Mouse (Mus musculus) limb, embryonic 13.5 days (tissue): ENCODE results near the gene Ccdc60. TPM values are rescaled to one million over a fixed set of nuclear protein-coding genes. Genes with fewer than 3 reads are reported as not detected.
"Not testable (repeated sequence)": the region's sequence is repeated elsewhere in the genome, so short reads cannot be mapped to it uniquely, and the experiment has no call there.

Experiments
- ATAC-seq: fragments of 200-750 bp; cut with Nextera tagmentation; 2 replicates; pipeline ENCODE4 v1.8.0; 2017; ENCODE audit warnings: low read depth, moderate number of reproducible peaks, moderate TSS enrichment; ENCODE audit not compliant: low FRiP score
- H3K27ac ChIP-seq: fragments of 300-500 bp; sonication (generic); 2 replicates; pipeline ENCODE4 v1.5.1; 2015; ENCODE audit warnings: inconsistent platforms, mild to moderate bottlenecking, moderate library complexity
- H3K27me3 ChIP-seq: fragments of 300-500 bp; sonication (generic); 2 replicates; pipeline ENCODE4 v1.6.1; 2015; ENCODE audit warnings: mild to moderate bottlenecking, inconsistent platforms
- H3K36me3 ChIP-seq: fragments of 300-500 bp; sonication (generic); 2 replicates; pipeline ENCODE4 v1.6.1; 2015; ENCODE audit warnings: inconsistent platforms, mild to moderate bottlenecking, moderate library complexity
- H3K4me1 ChIP-seq: fragments of 300-500 bp; sonication (generic); 2 replicates; pipeline ENCODE4 v1.6.1; 2015; ENCODE audit warnings: inconsistent platforms
- H3K4me2 ChIP-seq: fragments of 300-500 bp; sonication (generic); replicated peaks from 2 replicates; pipeline ENCODE4 v1.6.1; 2015; ENCODE audit warnings: inconsistent platforms, mild to moderate bottlenecking, moderate library complexity
- H3K4me3 ChIP-seq: fragments of 300-500 bp; sonication (generic); 2 replicates; pipeline ENCODE4 v1.5.1; 2015; ENCODE audit warnings: moderate library complexity, mild to moderate bottlenecking, inconsistent platforms
- H3K9ac ChIP-seq: fragments of 300-500 bp; sonication (generic); 2 replicates; pipeline ENCODE4 v1.6.1; 2015; ENCODE audit warnings: mild to moderate bottlenecking, inconsistent platforms
- H3K9me3 ChIP-seq: fragments of 300-500 bp; sonication (generic); 2 replicates; pipeline ENCODE4 v1.6.1; 2016; ENCODE audit warnings: inconsistent platforms
- WGBS: fragments of 180-500 bp; shearing (Covaris S2); methylation state at CpG from one replicate; pipeline ENCODE4 v1.1.7; 2015; 5-methylcytosine and 5-hydroxymethylcytosine counted together
- polyA plus RNA-seq: library from polyadenylated mRNA; unstranded; fragments of >200 nt; fragmentation: Nextera tagmentation; extraction: Ambion mirVana; gene quantifications from 2 replicates; pipeline ENCODE4 v1.2.1, GENCODE M21; 2015

Ccdc60 gene
- polyA plus RNA-seq, 1 experiment from 2014 or later = 1.4 TPM

DNA sequence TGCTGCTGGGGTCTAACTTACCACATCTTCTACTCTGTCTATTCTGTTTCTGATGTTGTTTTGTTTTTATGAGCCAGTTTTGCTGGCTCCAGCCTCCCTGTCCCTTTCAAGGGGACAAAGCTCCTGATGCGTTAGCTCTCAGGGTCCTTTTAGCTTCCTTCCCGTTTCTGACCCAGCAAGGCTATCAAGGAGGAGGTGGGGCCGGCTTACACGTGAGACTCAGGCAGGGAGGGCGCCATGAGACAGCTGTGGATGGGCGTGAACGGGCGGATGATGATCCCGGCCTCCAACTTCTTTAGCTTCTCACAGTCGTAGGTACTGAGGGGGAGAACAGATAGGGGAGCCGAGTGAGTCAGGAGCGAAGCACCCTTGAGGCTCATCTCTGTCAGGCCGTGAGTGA, 108.2 kb downstream of the Ccdc60 start:
- WGBS = 21% methylated on average over 13 of the region's 13 CpGs
- Histone ChIP-seq H3K4me3 (no peak overlapping the region), H3K27me3 (no peaks in the 10 kb centered on the region), H3K4me2 (peak overlapping the region; percentile 21; the same call in 1 of the 2 replicates), H3K4me1 (no peaks in the 10 kb centered on the region), H3K27ac (no peak overlapping the region), H3K9ac (no peak overlapping the region), H3K36me3 (no peaks in the 10 kb centered on the region), H3K9me3 (no peaks in the 10 kb centered on the region)
- no peak for ATAC-seq

DNA sequence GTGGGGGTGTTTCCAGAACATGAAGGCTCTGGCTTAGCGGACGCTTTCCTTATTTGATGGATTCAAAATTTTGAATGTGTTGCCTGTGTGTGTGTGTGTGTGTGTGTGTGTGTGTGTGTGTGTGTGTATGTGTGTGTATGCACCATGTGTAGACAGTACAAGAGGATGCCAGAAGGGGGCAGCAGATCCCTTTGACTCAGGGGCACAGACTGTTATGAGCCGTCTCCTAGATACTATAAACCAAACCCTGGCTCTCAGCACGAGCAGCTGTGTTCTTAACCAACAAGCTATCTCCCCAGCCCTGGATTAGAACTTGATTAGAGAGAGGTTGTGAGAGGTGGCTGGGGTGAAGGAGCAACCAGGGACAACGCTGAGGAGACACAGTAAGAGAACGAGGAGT, 117.1 kb downstream of the Ccdc60 start:
- no peak overlapping the region for H3K4me2 ChIP-seq
- H3K36me3 ChIP-seq = no peaks in the 10 kb centered on the region
- no peaks in the 10 kb centered on the region for H3K27me3 ChIP-seq
- ATAC-seq = no peak
- whole genome bisulfite sequencing = 92% methylated on average over 6 of the region's 6 CpGs
- no peak overlapping the region for H3K9ac ChIP-seq
- no peaks in the 10 kb centered on the region for H3K9me3 ChIP-seq
- H3K27ac ChIP-seq = no peak overlapping the region
- no peaks in the 10 kb centered on the region for H3K4me1 ChIP-seq
- H3K4me3 ChIP-seq = no peak overlapping the region

DNA sequence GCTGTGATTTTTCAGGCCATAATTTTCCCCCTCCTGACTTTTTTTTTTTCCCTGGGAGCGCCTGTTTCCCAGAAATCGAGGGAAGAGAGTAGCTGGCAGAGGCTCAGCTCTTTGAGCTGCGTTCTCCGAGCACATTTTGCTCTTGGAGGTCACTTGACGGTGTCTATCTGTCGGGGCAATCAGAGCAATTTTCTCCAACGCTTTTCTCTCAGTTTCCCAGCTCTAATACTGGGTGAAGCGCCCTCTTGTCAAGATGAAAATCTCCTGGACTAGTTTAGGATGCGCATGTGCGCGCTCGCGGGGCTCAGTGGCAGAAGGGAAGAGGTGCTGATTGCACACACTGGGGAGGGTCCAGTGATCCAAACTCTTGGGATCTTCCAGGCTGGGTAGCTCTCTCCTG, 121.8 kb downstream of the Ccdc60 start:
- Histone ChIP-seq H3K27me3 (no peaks in the 10 kb centered on the region), H3K9me3 (no peaks in the 10 kb centered on the region), H3K4me3 (no peak overlapping the region), H3K9ac (no peak overlapping the region), H3K27ac (no peak overlapping the region), H3K4me2 (no peak overlapping the region), H3K36me3 (no peaks in the 10 kb centered on the region), H3K4me1 (no peaks in the 10 kb centered on the region)
- no peak for ATAC-seq
- WGBS = 75% methylated on average over 13 of the region's 13 CpGs

DNA sequence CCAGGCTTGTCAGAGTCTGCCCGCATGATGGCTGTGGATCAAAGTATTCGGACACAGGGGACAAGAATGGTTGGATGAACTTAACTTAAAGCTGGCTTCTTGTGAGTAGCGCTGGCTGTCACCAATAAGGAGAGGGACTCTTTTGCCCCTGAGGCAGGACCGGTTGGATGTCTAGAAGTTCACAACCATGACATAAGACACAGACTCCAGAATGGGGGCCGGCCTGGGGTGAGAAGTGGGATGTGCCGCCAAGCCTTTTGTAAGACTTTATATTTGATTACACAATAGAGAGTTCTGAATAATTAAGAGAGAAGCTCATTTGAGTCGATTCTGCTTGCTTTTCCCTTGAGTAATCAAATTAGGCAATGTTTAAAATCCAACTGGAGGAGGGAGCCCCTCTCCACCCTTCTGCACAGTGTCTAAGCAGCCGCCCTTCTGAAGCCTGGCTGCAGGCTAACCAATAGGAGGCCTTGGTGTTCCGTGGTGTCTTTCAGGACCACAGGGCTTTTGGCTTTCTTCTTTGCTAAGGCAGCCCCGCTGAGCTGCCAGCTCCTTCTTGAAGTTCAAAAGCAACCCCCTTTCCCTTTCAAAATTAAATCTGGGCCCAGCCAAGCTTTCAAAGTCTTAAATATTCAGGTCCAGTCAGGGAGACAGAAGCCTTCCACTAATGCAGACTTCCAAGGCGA, 123.4 kb downstream of the Ccdc60 start:
- Histone ChIP-seq H3K9ac (no peak overlapping the region), H3K27me3 (no peaks in the 10 kb centered on the region), H3K4me1 (no peaks in the 10 kb centered on the region), H3K36me3 (no peaks in the 10 kb centered on the region), H3K27ac (no peak overlapping the region), H3K4me2 (no peak overlapping the region), H3K4me3 (no peak overlapping the region), H3K9me3 (no peaks in the 10 kb centered on the region)
- no peak for ATAC-seq
- WGBS = 69% methylated on average over 11 of the region's 11 CpGs

DNA sequence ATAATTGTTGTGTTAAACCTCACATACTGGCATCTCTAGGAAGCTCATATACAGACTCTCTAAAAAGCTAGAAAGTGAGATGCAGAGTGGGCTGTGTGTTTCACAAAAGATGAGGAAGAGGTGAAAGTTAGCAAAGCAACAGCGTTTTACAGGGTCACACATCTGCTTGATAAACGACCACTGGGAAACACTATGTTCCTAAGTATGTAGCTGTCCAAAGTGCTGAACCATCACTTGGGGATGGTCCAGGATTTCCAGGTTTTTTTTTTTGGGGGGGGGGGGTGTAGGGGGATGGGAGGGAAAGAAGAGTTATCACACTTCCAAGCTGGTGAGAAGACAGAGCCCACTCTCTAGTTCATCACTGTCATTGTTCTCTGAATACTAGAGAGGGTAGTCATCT, 134.0 kb downstream of the Ccdc60 start:
- H3K27ac ChIP-seq = no peak overlapping the region
- no peaks in the 10 kb centered on the region for H3K9me3 ChIP-seq
- 18% methylated on average over 2 of the region's 2 CpGs for WGBS
- H3K9ac ChIP-seq = no peak overlapping the region
- no peaks in the 10 kb centered on the region for H3K27me3 ChIP-seq
- no peak overlapping the region for H3K4me2 ChIP-seq
- H3K4me1 ChIP-seq = no peaks in the 10 kb centered on the region
- no peak overlapping the region for H3K4me3 ChIP-seq
- H3K36me3 ChIP-seq = no peaks in the 10 kb centered on the region
- no peak for ATAC-seq

DNA sequence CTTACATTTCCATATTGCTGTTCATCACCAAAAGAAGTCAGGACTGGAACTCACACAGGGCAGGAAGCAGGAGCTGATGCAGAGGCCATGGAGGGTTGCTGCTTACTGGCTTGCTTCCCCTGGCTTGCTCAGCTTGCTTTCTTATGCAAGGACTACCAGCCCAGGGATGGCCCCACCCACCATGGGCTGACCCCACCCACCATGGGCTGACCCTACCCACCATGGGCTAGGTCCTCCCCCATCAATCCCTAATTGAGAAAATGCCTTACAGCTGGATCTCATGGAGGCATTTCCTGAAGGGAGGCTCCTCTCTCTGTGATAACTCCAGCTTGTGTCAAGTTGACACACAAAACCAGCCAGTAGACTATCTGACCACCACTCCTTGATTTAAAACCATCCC, 142.3 kb downstream of the Ccdc60 start:
- not testable (repeated sequence) for H3K27ac ChIP-seq, H3K9ac ChIP-seq, ATAC-seq, H3K4me3 ChIP-seq, H3K4me1 ChIP-seq, H3K9me3 ChIP-seq, H3K4me2 ChIP-seq, H3K36me3 ChIP-seq
- peaks cover 32% of the 10 kb centered on the region for H3K27me3 ChIP-seq

DNA sequence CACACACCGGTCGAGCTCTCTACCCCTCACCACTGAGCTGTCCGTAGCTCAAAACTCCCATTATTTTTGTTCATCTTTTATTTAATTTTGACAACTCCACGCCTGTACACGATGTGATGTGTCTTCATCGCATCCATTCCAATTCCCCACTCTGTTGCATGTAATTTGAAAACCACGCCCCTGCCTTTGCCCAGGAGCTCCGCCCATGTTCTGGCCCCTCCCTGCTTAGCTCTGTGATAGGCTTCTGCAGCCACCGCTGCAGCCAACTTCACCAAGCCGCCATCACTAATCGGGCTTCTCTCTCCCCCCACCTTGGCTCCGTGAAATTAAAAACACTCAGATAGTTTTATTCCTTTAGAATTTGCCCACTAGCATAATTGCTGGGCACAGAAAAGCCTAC, 144.1 kb downstream of the Ccdc60 start:
- no peak for ATAC-seq
- no peak overlapping the region for H3K4me3 ChIP-seq
- H3K4me2 ChIP-seq = no peak overlapping the region
- H3K27me3 ChIP-seq = peaks cover 32% of the 10 kb centered on the region
- H3K27ac ChIP-seq = no peak overlapping the region
- no peak overlapping the region for H3K9ac ChIP-seq
- H3K9me3 ChIP-seq = no peaks in the 10 kb centered on the region
- H3K4me1 ChIP-seq = no peaks in the 10 kb centered on the region
- 66% methylated on average over 12 of the region's 12 CpGs for WGBS
- H3K36me3 ChIP-seq = no peaks in the 10 kb centered on the region

DNA sequence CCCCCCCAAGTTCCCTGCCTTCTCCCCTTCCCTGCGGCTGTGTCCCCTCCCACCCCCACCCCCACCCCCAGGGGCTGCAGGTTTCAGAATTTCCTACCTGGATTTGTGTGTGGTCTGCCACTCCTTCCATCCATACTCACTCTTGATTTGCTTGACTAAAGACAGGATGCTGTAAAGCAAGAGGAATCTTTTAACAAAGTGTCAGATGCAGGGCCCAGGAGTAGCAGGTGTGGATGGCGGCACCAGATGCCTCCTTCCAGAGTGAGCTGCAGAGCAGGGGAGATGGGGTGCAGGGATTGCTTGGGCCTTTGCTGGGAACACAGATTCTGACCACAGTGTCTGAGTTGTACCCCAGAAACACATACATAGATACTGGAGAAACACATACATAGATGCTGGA, 148.1 kb downstream of the Ccdc60 start:
- H3K4me1 ChIP-seq = no peaks in the 10 kb centered on the region
- H3K4me2 ChIP-seq = no peak overlapping the region
- peaks cover 30% of the 10 kb centered on the region for H3K27me3 ChIP-seq
- H3K9me3 ChIP-seq = no peaks in the 10 kb centered on the region
- no peak overlapping the region for H3K27ac ChIP-seq
- H3K9ac ChIP-seq = no peak overlapping the region
- 25% methylated on average over 2 of the region's 2 CpGs for WGBS
- H3K36me3 ChIP-seq = no peaks in the 10 kb centered on the region
- no peak for ATAC-seq
- no peak overlapping the region for H3K4me3 ChIP-seq

DNA sequence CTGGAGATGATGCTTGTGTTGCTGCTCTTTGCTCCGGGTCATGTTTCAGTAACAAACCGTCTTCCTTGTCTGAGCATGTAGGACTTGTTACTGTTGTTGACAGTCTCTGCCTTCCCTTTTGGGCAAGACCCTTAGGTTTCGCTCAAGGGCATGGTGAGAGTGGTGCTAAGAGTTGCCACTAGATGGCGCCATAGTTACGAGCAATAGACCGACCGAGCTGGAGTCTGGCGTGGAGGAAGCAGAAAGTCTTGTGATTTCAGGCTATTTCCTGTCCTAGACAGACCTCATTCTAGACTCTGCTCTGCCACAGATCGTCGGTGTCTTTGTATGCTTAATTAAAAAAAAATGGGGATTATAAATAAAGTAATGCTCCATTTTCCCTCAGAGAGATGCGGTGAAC, 165.4 kb downstream of the Ccdc60 start:
- no peak overlapping the region for H3K9ac ChIP-seq
- no peaks in the 10 kb centered on the region for H3K36me3 ChIP-seq
- no peak overlapping the region for H3K4me2 ChIP-seq
- H3K27me3 ChIP-seq = no peaks in the 10 kb centered on the region
- H3K27ac ChIP-seq = no peak overlapping the region
- ATAC-seq = peak; percentile 61; the same call in 1 of the 2 replicates
- H3K4me1 ChIP-seq = no peaks in the 10 kb centered on the region
- H3K4me3 ChIP-seq = no peak overlapping the region
- H3K9me3 ChIP-seq = no peaks in the 10 kb centered on the region
- 9% methylated on average over 11 of the region's 11 CpGs for WGBS

DNA sequence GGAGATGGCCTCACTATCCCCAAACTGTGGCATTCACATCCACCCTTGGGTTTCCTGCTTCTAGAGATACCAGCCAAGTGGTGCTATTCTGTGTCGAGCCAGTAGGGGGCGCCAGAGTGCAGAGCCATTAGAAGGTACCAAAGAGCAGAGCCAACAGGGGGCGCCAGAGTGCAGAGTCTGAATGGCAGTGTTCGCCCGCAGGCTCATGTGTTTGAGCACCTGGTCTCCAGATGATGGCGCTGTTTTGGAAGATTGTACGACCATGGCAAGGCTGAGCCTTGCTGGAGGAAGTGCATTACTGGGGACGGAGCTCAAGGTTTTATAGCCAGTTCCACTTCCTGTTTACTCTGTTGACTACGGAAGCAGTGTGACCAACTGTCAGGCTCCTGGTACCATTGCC, 172.2 kb downstream of the Ccdc60 start:
- WGBS = 43% methylated on average over 9 of the region's 9 CpGs
- Histone ChIP-seq H3K9ac (no peak overlapping the region), H3K4me1 (no peaks in the 10 kb centered on the region), H3K9me3 (no peaks in the 10 kb centered on the region), H3K27ac (no peak overlapping the region), H3K36me3 (no peaks in the 10 kb centered on the region), H3K4me3 (no peak overlapping the region), H3K4me2 (no peak overlapping the region), H3K27me3 (no peaks in the 10 kb centered on the region)
- no peak for ATAC-seq

DNA sequence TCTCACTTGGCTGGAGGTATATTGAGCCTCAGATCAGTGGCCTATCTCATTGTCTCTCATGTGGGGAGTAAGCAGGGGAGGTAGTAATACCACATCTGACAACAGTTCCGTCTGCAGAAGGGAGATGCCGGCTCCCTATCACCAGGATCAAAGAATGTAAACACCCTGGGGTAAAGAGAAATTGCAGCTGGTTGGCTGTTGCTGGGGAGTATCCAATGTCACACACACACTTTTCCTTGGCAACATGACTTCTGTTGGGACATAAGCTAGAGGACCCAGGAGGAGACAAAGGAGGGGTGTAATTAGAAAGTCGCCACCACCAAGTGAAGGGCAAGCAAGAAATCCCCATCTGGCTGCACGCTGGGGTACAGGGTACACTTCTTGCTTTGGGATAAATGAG, 172.7 kb downstream of the Ccdc60 start:
- Histone ChIP-seq H3K4me3 (no peak overlapping the region), H3K9me3 (no peaks in the 10 kb centered on the region), H3K4me1 (no peaks in the 10 kb centered on the region), H3K27me3 (no peaks in the 10 kb centered on the region), H3K4me2 (no peak overlapping the region), H3K27ac (no peak overlapping the region), H3K36me3 (no peaks in the 10 kb centered on the region), H3K9ac (no peak overlapping the region)
- 43% methylated on average over 4 of the region's 4 CpGs for WGBS
- ATAC-seq = no peak

DNA sequence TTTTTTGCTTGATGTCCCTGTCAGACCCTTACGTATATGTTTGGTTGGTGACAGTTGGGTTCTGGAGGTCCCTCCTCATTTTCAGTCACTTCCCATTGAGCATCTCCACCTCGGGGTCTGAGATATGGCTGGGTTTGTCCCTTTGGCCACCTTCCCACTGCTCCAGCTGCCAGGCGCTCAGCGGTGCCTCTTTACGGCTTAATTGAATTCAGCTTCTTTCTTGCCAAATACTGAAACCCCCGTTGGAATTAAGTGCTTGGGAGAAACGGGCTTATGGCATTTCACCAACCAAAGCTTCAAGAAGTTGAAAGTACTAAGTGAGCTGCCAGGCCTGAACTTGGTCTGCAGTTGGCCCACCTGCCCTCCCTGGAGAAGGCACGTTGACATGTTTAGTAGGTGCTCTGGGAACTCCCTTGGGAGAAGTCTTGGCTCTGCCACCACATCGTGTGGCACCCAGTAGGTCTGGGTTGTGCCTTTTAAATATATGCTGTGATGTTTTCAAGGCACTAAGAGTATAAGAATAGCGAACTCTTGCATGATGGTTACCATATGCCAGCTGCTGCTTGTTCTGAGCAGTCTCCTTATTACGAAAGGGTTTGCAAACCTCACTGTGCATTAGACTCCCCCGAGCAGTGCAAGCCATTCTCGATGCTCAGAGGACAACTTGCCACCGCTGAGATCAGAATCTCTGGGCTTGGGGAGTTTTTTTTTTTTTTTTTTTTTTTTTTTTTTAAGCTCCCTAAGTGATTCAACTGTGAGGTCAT, 173.5 kb downstream of the Ccdc60 start:
- no peak overlapping the region for H3K9ac ChIP-seq
- ATAC-seq = no peak

DNA sequence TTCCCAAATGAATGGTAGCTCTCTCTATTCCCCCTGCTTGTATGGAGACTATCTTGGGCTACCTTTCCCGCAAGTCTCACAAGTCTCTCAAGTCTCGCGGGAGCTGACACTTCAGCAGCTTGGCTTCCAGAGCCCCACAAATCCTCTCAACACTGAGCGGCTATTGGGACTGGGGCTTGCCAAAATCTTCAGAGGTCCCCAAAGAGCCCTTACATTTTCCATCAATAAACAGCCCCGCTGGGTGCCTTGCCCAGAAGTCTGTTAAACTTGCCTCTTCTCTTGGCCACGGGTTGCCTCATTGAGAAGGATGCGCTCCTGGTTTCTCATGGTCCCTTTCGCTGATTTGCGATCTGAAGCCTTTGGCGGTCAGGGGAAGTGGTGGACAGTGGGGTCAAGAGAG, 180.1 kb downstream of the Ccdc60 start:
- no peak for ATAC-seq
- no peak overlapping the region for H3K4me2 ChIP-seq

More for the DNA sequence above, 173.5 kb downstream of the Ccdc60 start:
- no peaks in the 10 kb centered on the region for H3K36me3 ChIP-seq
- H3K4me1 ChIP-seq = no peaks in the 10 kb centered on the region
- H3K4me2 ChIP-seq = no peak overlapping the region
- no peak overlapping the region for H3K4me3 ChIP-seq
- H3K27ac ChIP-seq = no peak overlapping the region
- no peaks in the 10 kb centered on the region for H3K9me3 ChIP-seq
- no peaks in the 10 kb centered on the region for H3K27me3 ChIP-seq
- 53% methylated on average over 14 of the region's 14 CpGs for WGBS

More for the DNA sequence above, 180.1 kb downstream of the Ccdc60 start:
- 86% methylated on average over 10 of the region's 10 CpGs for WGBS
- no peaks in the 10 kb centered on the region for H3K27me3 ChIP-seq
- H3K36me3 ChIP-seq = no peaks in the 10 kb centered on the region
- H3K9ac ChIP-seq = no peak overlapping the region
- H3K27ac ChIP-seq = no peak overlapping the region
- H3K9me3 ChIP-seq = no peaks in the 10 kb centered on the region
- H3K4me1 ChIP-seq = no peaks in the 10 kb centered on the region
- H3K4me3 ChIP-seq = no peak overlapping the region
